Mouse (Mus musculus) hindbrain, embryonic 10.5 days (tissue): ENCODE results near the gene Tff2. TPM values are rescaled to one million over a fixed set of nuclear protein-coding genes. Genes with fewer than 3 reads are reported as not detected.
A peak's percentile ranks its signal among the peaks of the same experiment; 100 is the strongest.

ENCODE experiments used
- DNase-seq: peaks from one replicate; pipeline ENCODE4 v3.0.0-alpha.2; 2017; ENCODE audit warnings: low spot score
- H3K27ac ChIP-seq: fragments of 300-500 bp; sonication (generic); 2 replicates; pipeline ENCODE4 v1.5.1; 2016; ENCODE audit warnings: mild to moderate bottlenecking, moderate library complexity
- H3K27me3 ChIP-seq: fragments of 300-500 bp; sonication (generic); 2 replicates; pipeline ENCODE4 v1.6.1; 2016; ENCODE audit warnings: mild to moderate bottlenecking; ENCODE audit not compliant: poor library complexity, insufficient read depth, severe bottlenecking
- H3K36me3 ChIP-seq: fragments of 300-500 bp; sonication (generic); 2 replicates; pipeline ENCODE4 v1.6.1; 2016; ENCODE audit warnings: mild to moderate bottlenecking, moderate library complexity
- H3K4me1 ChIP-seq: fragments of 300-500 bp; sonication (generic); replicated peaks from 2 replicates; pipeline ENCODE4 v1.6.1; 2016; ENCODE audit warnings: mild to moderate bottlenecking
- H3K4me3 ChIP-seq: fragments of 300-500 bp; sonication (generic); 2 replicates; pipeline ENCODE4 v1.5.1; 2016; ENCODE audit warnings: mild to moderate bottlenecking, moderate library complexity
- H3K9me3 ChIP-seq: fragments of 300-500 bp; sonication (generic); 2 replicates; pipeline ENCODE4 v1.6.1; 2016; ENCODE audit warnings: mild to moderate bottlenecking, moderate library complexity
- WGBS: fragments of 180-500 bp; shearing (Covaris S2); methylation state at CpG from one replicate; pipeline ENCODE4 v1.1.7; 2016; 5-methylcytosine and 5-hydroxymethylcytosine counted together
- polyA plus RNA-seq: library from polyadenylated mRNA; unstranded; fragments of >200 nt; fragmentation: Nextera tagmentation; extraction: Ambion mirVana; gene quantifications from 2 replicates; pipeline ENCODE4 v1.2.1, GENCODE M21; 2016

The Tff2 gene
- polyA plus RNA-seq: not detected in 2 replicates

- H3K4me1 ChIP-seq: no peaks in the 10 kb centered on the region; the same call in 1 of the 2 replicates
- DNase-seq: no peak
- 0 out of 2 replicates have a peak, but pooled peaks cover 11% of the 10 kb centered on the region for H3K9me3 ChIP-seq
- no peak within 1 kb of the TSS for H3K27ac ChIP-seq
- no peak within 1 kb of the TSS for H3K4me3 ChIP-seq
- no peaks in the 10 kb centered on the region for H3K27me3 ChIP-seq
- H3K36me3 ChIP-seq: no peaks in the 10 kb centered on the region
- 73% methylated on average over 15 of the region's 15 CpGs for WGBS
These were observed at the start of gene Tff2 for GRCm38 (mm10) chr17:31144040-31145037. Gene Tff2 (minus strand): TSS chr17:31144282.

GRCm38 (mm10) chr17:31193360-31193759, 49.3 kb upstream of the Tff2 start:
- peaks cover 26% of the 10 kb centered on the region for H3K4me1 ChIP-seq
- no peak overlapping the region for H3K4me3 ChIP-seq
- no peaks in the 10 kb centered on the region for H3K9me3 ChIP-seq
- 88% methylated on average over 9 of the region's 9 CpGs for WGBS
- no peaks in the 10 kb centered on the region for H3K27me3 ChIP-seq
- no peak for DNase-seq
- H3K27ac ChIP-seq: 0 out of 2 replicates have a peak overlapping the region, but pooled peaks have one; percentile 0
- no peaks in the 10 kb centered on the region for H3K36me3 ChIP-seq

GRCm38 (mm10) chr17:31192663-31193062, 48.6 kb upstream of the Tff2 start:
- Histone ChIP-seq H3K27me3 (no peaks in the 10 kb centered on the region), H3K36me3 (no peaks in the 10 kb centered on the region), H3K4me1 (peaks cover 26% of the 10 kb centered on the region), H3K4me3 (no peak overlapping the region), H3K27ac (0 out of 2 replicates have a peak overlapping the region, but pooled peaks have one; percentile 0), H3K9me3 (no peaks in the 10 kb centered on the region)
- WGBS: 53% methylated on average over 2 of the region's 2 CpGs
- DNase-seq: no peak

- H3K4me3 ChIP-seq: no peak overlapping the region
- WGBS: 79% methylated on average over 8 of the region's 8 CpGs
- DNase-seq: no peak
- H3K27me3 ChIP-seq: no peaks in the 10 kb centered on the region
- H3K36me3 ChIP-seq: no peaks in the 10 kb centered on the region
- H3K9me3 ChIP-seq: 0 out of 2 replicates have a peak, but pooled peaks cover under 1% of the 10 kb centered on the region
- H3K4me1 ChIP-seq: peaks cover 26% of the 10 kb centered on the region
- H3K27ac ChIP-seq: no peak overlapping the region; the same call in 1 of the 2 replicates
These were observed 47.7 kb upstream of the Tff2 start for GRCm38 (mm10) chr17:31191825-31192224.

- Histone ChIP-seq H3K27ac (no peak overlapping the region), H3K9me3 (0 out of 2 replicates have a peak, but pooled peaks cover 4% of the 10 kb centered on the region), H3K27me3 (no peaks in the 10 kb centered on the region), H3K36me3 (no peaks in the 10 kb centered on the region), H3K4me1 (peaks cover 8% of the 10 kb centered on the region; the same call in 1 of the 2 replicates), H3K4me3 (no peak overlapping the region)
- DNase-seq: peak; percentile 65
- 29% methylated on average over 4 of the region's 4 CpGs for WGBS
These were observed 43.3 kb upstream of the Tff2 start for GRCm38 (mm10) chr17:31187370-31187769.

- H3K4me1 ChIP-seq: no peaks in the 10 kb centered on the region
- H3K4me3 ChIP-seq: no peak overlapping the region
- WGBS: 82% methylated on average over 12 of the region's 12 CpGs
- no peak for DNase-seq
- no peaks in the 10 kb centered on the region for H3K36me3 ChIP-seq
- no peak overlapping the region for H3K27ac ChIP-seq
- H3K27me3 ChIP-seq: no peaks in the 10 kb centered on the region
- H3K9me3 ChIP-seq: 0 out of 2 replicates have a peak, but pooled peaks cover 4% of the 10 kb centered on the region
These were observed 40.3 kb upstream of the Tff2 start for GRCm38 (mm10) chr17:31184269-31184990.

GRCm38 (mm10) chr17:31183180-31183974, 39.3 kb upstream of the Tff2 start:
- H3K27ac ChIP-seq: no peak overlapping the region; the same call in 1 of the 2 replicates
- H3K4me1 ChIP-seq: no peaks in the 10 kb centered on the region
- no peak overlapping the region for H3K4me3 ChIP-seq
- H3K36me3 ChIP-seq: no peaks in the 10 kb centered on the region
- H3K9me3 ChIP-seq: 0 out of 2 replicates have a peak, but pooled peaks cover 4% of the 10 kb centered on the region
- no peaks in the 10 kb centered on the region for H3K27me3 ChIP-seq
- 74% methylated on average over 12 of the region's 12 CpGs for WGBS
- no peak for DNase-seq

- Histone ChIP-seq H3K27me3 (no peaks in the 10 kb centered on the region), H3K4me1 (no peaks in the 10 kb centered on the region), H3K4me3 (no peak overlapping the region), H3K36me3 (no peaks in the 10 kb centered on the region), H3K27ac (no peak overlapping the region), H3K9me3 (0 out of 2 replicates have a peak, but pooled peaks cover under 1% of the 10 kb centered on the region)
- DNase-seq: no peak
- 88% methylated on average over 4 of the region's 4 CpGs for WGBS
These were observed 37.4 kb upstream of the Tff2 start for GRCm38 (mm10) chr17:31181490-31181889.

GRCm38 (mm10) chr17:31176321-31176720, 32.2 kb upstream of the Tff2 start:
- H3K27ac ChIP-seq: no peak overlapping the region
- no peaks in the 10 kb centered on the region for H3K9me3 ChIP-seq
- H3K27me3 ChIP-seq: no peaks in the 10 kb centered on the region
- H3K36me3 ChIP-seq: no peaks in the 10 kb centered on the region
- no peak overlapping the region for H3K4me3 ChIP-seq
- WGBS: 94% methylated on average over 4 of the region's 4 CpGs
- DNase-seq: no peak
- 0 out of 2 replicates have a peak, but pooled peaks cover 4% of the 10 kb centered on the region for H3K4me1 ChIP-seq

- H3K27ac ChIP-seq: no peak overlapping the region
- no peak for DNase-seq
- H3K36me3 ChIP-seq: no peaks in the 10 kb centered on the region
- no peaks in the 10 kb centered on the region for H3K27me3 ChIP-seq
- H3K4me1 ChIP-seq: 0 out of 2 replicates have a peak, but pooled peaks cover 4% of the 10 kb centered on the region
- no peak overlapping the region for H3K4me3 ChIP-seq
- 88% methylated on average over 5 of the region's 5 CpGs for WGBS
- H3K9me3 ChIP-seq: no peaks in the 10 kb centered on the region
These were observed 25.7 kb upstream of the Tff2 start for GRCm38 (mm10) chr17:31169796-31170195.

GRCm38 (mm10) chr17:31165127-31165526, 21.0 kb upstream of the Tff2 start, which contains the start of gene Tff1:
Gene Tff1 (minus strand): TSS chr17:31165277.
- Histone ChIP-seq H3K27ac (no peak within 1 kb of the TSS), H3K9me3 (no peaks in the 10 kb centered on the region), H3K4me1 (0 out of 2 replicates have a peak, but pooled peaks cover under 1% of the 10 kb centered on the region), H3K4me3 (no peak within 1 kb of the TSS), H3K27me3 (no peaks in the 10 kb centered on the region), H3K36me3 (no peaks in the 10 kb centered on the region)
- no peak for DNase-seq
- WGBS: 91% methylated on average over 6 of the region's 6 CpGs

- Histone ChIP-seq H3K27me3 (no peaks in the 10 kb centered on the region), H3K36me3 (no peaks in the 10 kb centered on the region), H3K4me3 (no peak overlapping the region), H3K4me1 (0 out of 2 replicates have a peak, but pooled peaks cover 2% of the 10 kb centered on the region), H3K27ac (no peak overlapping the region), H3K9me3 (no peaks in the 10 kb centered on the region)
- no peak for DNase-seq
- WGBS: 80% methylated on average over 2 of the region's 2 CpGs
These were observed 19.7 kb upstream of the Tff2 start for GRCm38 (mm10) chr17:31163821-31164220.
